Mouse (Mus musculus) liver, postnatal 0 days (tissue): ENCODE data around the gene Zap70.
A peak's percentile ranks its signal among the peaks of the same experiment; 100 is the strongest.

Experiments
- CTCF ChIP-seq: sonication (generic); IDR thresholded peaks from 2 replicates; pipeline ENCODE4 v1.5.1; 2016; ENCODE audit warnings: antibody characterized with exemption, low read depth
- EP300 ChIP-seq: IDR thresholded peaks from 2 replicates; pipeline ENCODE4 v1.6.1; 2016; ENCODE audit warnings: antibody characterized with exemption, low read depth, mild to moderate bottlenecking

DNA sequence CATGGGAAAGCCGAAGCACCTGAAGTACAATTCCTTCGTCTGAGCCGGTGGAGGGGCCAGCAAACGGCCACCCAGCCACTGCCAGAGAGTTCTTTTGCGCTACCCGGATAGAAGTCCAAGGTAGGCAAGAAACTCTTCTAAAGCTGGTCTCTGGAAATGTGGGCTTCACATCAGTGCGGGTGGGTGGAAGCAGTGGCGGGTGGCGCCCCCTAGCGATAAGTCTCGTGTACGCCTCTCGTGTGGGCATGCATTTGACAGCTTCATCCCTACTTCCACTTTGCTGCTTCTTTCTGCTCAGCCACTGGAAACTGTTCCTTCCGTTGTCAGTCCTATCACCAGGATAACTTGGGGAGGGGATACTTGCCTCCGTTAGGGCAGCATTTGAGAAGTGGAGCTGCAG is 15.1 kb upstream of the Zap70 start:
- TF ChIP-seq CTCF: peak; percentile 66
- no peak for TF ChIP-seq EP300
